Mouse (Mus musculus): ENCODE measurements around the gene Lmo3. TPM values are rescaled to one million over a fixed set of nuclear protein-coding genes. Genes with fewer than 3 reads are reported as not detected.

Lmo3 gene
- total and polyA plus RNA-seq, 3 experiments = not detected

DNA sequence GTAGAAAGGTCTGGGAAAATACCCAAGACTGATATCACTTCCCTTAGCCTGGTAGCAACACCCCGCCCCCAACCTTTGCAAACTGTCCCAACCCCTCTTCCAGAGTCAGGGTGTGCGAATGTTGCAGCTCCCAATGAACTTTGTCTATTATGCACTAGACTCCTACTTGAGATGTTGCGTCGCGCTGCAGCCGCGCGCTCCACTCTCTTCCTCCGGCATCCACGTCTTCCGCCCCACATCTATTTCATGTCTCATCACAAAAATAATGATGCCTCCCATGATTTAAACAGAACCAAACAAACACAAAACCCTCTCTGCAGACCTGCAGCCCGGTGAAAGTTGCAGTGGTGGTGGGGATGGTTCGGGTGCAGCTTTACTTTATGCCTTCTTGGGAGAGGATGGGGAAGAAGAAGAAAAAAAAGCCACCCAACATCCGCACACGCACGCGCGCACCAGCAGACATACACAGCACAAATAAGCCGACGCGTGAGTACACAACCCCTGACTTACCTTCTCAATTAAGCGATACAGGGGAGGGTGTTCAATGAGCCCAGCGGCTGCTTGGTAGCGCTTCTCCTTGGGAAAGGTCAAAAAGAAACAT lies 159.7 kb downstream of the Lmo3 start:
- H3K4me1 ChIP-seq (ENCODE audit: control insufficient read depth in 1 of 2, insufficient read depth in 2 of 2, low read length in 2 of 2) = no peaks in the 10 kb centered on the region
- no peaks in the 10 kb centered on the region for H3K79me2 ChIP-seq (ENCODE audit: control insufficient read depth, insufficient read depth, low read length, poor library complexity)
- H3K4me3 ChIP-seq (ENCODE audit: control insufficient read depth in 1 of 2, insufficient read depth in 1 of 2, low read depth in 2 of 2, low read length in 2 of 2) = no peak overlapping the region
- H3K27ac ChIP-seq (ENCODE audit: control insufficient read depth, low read depth, low read length) = no peak overlapping the region
- H3K9ac ChIP-seq (ENCODE audit: control insufficient read depth, low read depth, low read length, poor library complexity, severe bottlenecking) = no peak overlapping the region
- no peak for DNase-seq (ENCODE audit: low read depth, low spot score)
- H3K36me3 ChIP-seq (ENCODE audit: control insufficient read depth in 1 of 2, insufficient read depth in 2 of 2, low read length in 2 of 2) = no peaks in the 10 kb centered on the region
- H3K9me3 ChIP-seq (replicated peaks; ENCODE audit: insufficient read depth, low read length) = no peaks in the 10 kb centered on the region
- TF ChIP-seq CTCF (IDR thresholded peaks at IDR 0.05 in 2 of 3, conservative IDR thresholded peaks at IDR 0.05 in 1 of 3; ENCODE audit: control insufficient read depth in 1 of 3, insufficient read depth in 1 of 3, low read depth in 2 of 3, low read length in 3 of 3, poor library complexity in 1 of 3, severe bottlenecking in 1 of 3) (no peak), USF1 (IDR thresholded peaks at IDR 0.05; ENCODE audit: low read depth, low read length) (no peak), USF2 (IDR thresholded peaks at IDR 0.05; ENCODE audit: borderline replicate concordance in 1 of 2, insufficient read depth in 1 of 2, low read depth in 1 of 2, low read length in 2 of 2) (no peak)
- no peaks in the 10 kb centered on the region for H3K27me3 ChIP-seq (ENCODE audit: control insufficient read depth in 1 of 2, insufficient read depth in 2 of 2, low read length in 2 of 2)

DNA sequence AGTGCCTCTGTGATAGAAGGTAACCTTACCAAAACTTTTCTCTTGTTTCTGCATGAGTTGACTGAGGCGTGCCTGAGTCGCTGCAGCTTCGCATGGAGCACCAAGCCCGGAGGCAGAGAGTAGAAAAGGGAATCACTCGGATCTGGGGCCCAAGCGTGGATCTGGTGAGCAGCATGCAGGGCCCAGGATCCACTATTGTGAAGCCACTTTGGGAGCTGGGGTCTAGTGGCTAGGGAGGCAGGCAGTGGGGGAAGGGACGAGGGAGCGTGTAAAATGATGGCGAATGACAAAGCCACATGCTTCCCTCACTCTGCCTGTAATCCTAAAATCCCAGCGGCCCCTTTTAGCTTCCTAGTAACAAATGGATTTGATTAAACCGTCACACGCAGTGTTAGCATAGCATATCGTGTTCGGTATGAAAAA lies 160.6 kb downstream of the Lmo3 start:
- no peak overlapping the region for H3K27ac ChIP-seq (ENCODE audit: control insufficient read depth, low read depth, low read length)
- no peaks in the 10 kb centered on the region for H3K36me3 ChIP-seq (ENCODE audit: control insufficient read depth in 1 of 2, insufficient read depth in 2 of 2, low read length in 2 of 2)
- no peaks in the 10 kb centered on the region for H3K9me3 ChIP-seq (replicated peaks; ENCODE audit: insufficient read depth, low read length)
- TF ChIP-seq MXI1 (IDR thresholded peaks at IDR 0.05; ENCODE audit: low read depth, low read length) = no peak
- TF ChIP-seq POLR2AphosphoS5 (IDR thresholded peaks at IDR 0.05; ENCODE audit: borderline replicate concordance, low read depth, low read length) = no peak
- TF ChIP-seq UBTF (IDR thresholded peaks at IDR 0.05; ENCODE audit: borderline replicate concordance, insufficient read depth, low read depth, low read length) = no peak
- no peak for TF ChIP-seq TCF12 (IDR thresholded peaks at IDR 0.05; ENCODE audit: low read depth, low read length)
- TF ChIP-seq MAZ (IDR thresholded peaks at IDR 0.05; ENCODE audit: low read depth, low read length) = no peak
- TF ChIP-seq MEF2A (IDR thresholded peaks at IDR 0.05; ENCODE audit: extremely low read depth, insufficient replicate concordance, low read depth, low read length, poor library complexity, severe bottlenecking) = no peak
- TF ChIP-seq NELFE (IDR thresholded peaks at IDR 0.05; ENCODE audit: low read depth, low read length) = no peak
- TF ChIP-seq KAT2A (conservative IDR thresholded peaks at IDR 0.05; ENCODE audit: low read depth, low read length) = no peak
- no peak for TF ChIP-seq ETS1 (IDR thresholded peaks at IDR 0.05; ENCODE audit: low read depth, low read length)
- TF ChIP-seq MAFK (IDR thresholded peaks at IDR 0.05; ENCODE audit: borderline replicate concordance, low read depth, low read length) = no peak
- no peak for TF ChIP-seq JUND (IDR thresholded peaks at IDR 0.05; ENCODE audit: low read depth, low read length)
- no peak for TF ChIP-seq MYC (IDR thresholded peaks at IDR 0.05; ENCODE audit: low read depth, low read length)
- TF ChIP-seq HCFC1 (IDR thresholded peaks at IDR 0.05; ENCODE audit: low read depth, low read length) = no peak
- TF ChIP-seq SMC3 (IDR thresholded peaks at IDR 0.05; ENCODE audit: low read depth, low read length) = no peak
- no peak for TF ChIP-seq MAX (IDR thresholded peaks at IDR 0.05; ENCODE audit: low read length)
- TF ChIP-seq POLR2AphosphoS2 (IDR thresholded peaks at IDR 0.05; ENCODE audit: low read length) = no peak
- no peak for TF ChIP-seq CTCF (IDR thresholded peaks at IDR 0.05 in 2 of 3, conservative IDR thresholded peaks at IDR 0.05 in 1 of 3; ENCODE audit: control insufficient read depth in 1 of 3, insufficient read depth in 1 of 3, low read depth in 2 of 3, low read length in 3 of 3, poor library complexity in 1 of 3, severe bottlenecking in 1 of 3)
- no peak for TF ChIP-seq TBP (IDR thresholded peaks at IDR 0.05; ENCODE audit: low read depth, low read length)
- TF ChIP-seq ZKSCAN1 (IDR thresholded peaks at IDR 0.05; ENCODE audit: low read depth, low read length) = no peak
- TF ChIP-seq RAD21 (IDR thresholded peaks at IDR 0.05; ENCODE audit: low read depth, low read length) = no peak
- DNase-seq (ENCODE audit: low read depth, low spot score) = no peak
- H3K9ac ChIP-seq (ENCODE audit: control insufficient read depth, low read depth, low read length, poor library complexity, severe bottlenecking) = no peak overlapping the region
- H3K27me3 ChIP-seq (ENCODE audit: control insufficient read depth in 1 of 2, insufficient read depth in 2 of 2, low read length in 2 of 2) = no peaks in the 10 kb centered on the region
- H3K4me1 ChIP-seq (ENCODE audit: control insufficient read depth in 1 of 2, insufficient read depth in 2 of 2, low read length in 2 of 2) = no peaks in the 10 kb centered on the region
- H3K79me2 ChIP-seq (ENCODE audit: control insufficient read depth, insufficient read depth, low read length, poor library complexity) = no peaks in the 10 kb centered on the region
- no peak overlapping the region for H3K4me3 ChIP-seq (ENCODE audit: control insufficient read depth in 1 of 2, insufficient read depth in 1 of 2, low read depth in 2 of 2, low read length in 2 of 2)

Data from MEL (cell line).